Mouse (Mus musculus) hindbrain, embryonic 13.5 days (tissue): ENCODE data around the gene Cpne8. TPM values are rescaled to one million over a fixed set of nuclear protein-coding genes. Genes with fewer than 3 reads are reported as not detected.

Experiments
- ATAC-seq: fragments of 200-750 bp; cut with Nextera tagmentation; 2 replicates; pipeline ENCODE4 v1.8.0; 2017; ENCODE audit warnings: moderate TSS enrichment; ENCODE audit not compliant: low FRiP score
- H3K27ac ChIP-seq: fragments of 300-500 bp; sonication (generic); 2 replicates; pipeline ENCODE4 v1.5.1; 2015; ENCODE audit warnings: inconsistent platforms, mild to moderate bottlenecking, moderate library complexity
- H3K27me3 ChIP-seq: fragments of 300-500 bp; sonication (generic); 2 replicates; pipeline ENCODE4 v1.6.1; 2015; ENCODE audit warnings: mild to moderate bottlenecking, inconsistent platforms
- H3K36me3 ChIP-seq: fragments of 300-500 bp; sonication (generic); 2 replicates; pipeline ENCODE4 v1.6.1; 2015; ENCODE audit warnings: mild to moderate bottlenecking, inconsistent platforms
- H3K4me1 ChIP-seq: fragments of 300-500 bp; sonication (generic); replicated peaks from 2 replicates; pipeline ENCODE4 v1.6.1; 2015; ENCODE audit warnings: inconsistent platforms
- H3K4me2 ChIP-seq: fragments of 300-500 bp; sonication (generic); 2 replicates; pipeline ENCODE4 v1.6.1; 2015; ENCODE audit warnings: inconsistent platforms, mild to moderate bottlenecking, moderate library complexity
- H3K4me3 ChIP-seq: fragments of 300-500 bp; sonication (generic); 2 replicates; pipeline ENCODE4 v1.5.1; 2015; ENCODE audit warnings: mild to moderate bottlenecking, inconsistent platforms
- H3K9ac ChIP-seq: fragments of 300-500 bp; sonication (generic); 2 replicates; pipeline ENCODE4 v1.6.1; 2015; ENCODE audit warnings: mild to moderate bottlenecking, inconsistent platforms
- H3K9me3 ChIP-seq: fragments of 300-500 bp; sonication (generic); 2 replicates; pipeline ENCODE4 v1.6.1; 2016; ENCODE audit warnings: inconsistent platforms
- WGBS: fragments of 180-500 bp; shearing (Covaris S2); methylation state at CpG from one replicate; pipeline ENCODE4 v1.1.7; 2015; 5-methylcytosine and 5-hydroxymethylcytosine counted together
- polyA plus RNA-seq: library from polyadenylated mRNA; unstranded; fragments of >200 nt; fragmentation: Nextera tagmentation; extraction: Ambion mirVana; gene quantifications from 2 replicates; pipeline ENCODE4 v1.2.1, GENCODE M21; 2015

Cpne8 gene
- polyA plus RNA-seq, 1 experiment from 2014 or later: 10.7 TPM

DNA sequence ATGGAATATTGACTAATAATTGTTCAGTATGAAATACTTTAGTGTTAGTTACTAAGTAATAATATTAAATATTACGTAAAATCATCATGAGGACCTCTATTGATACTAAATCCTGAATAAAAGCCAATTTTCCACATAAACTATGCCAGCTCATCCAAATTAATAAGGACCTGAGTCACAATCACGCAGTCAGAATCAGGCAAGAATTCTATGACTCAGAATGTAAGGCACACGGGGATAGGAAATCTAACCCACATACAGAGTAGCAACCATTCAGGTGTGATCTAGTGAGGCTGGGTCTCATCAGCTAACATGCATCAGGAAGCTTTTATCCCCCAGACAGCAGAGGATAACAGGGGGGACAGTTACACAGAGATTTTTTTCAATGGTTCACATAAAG is 72.1 kb downstream of the Cpne8 start:
- Histone ChIP-seq H3K4me3 (no peak overlapping the region), H3K36me3 (no peaks in the 10 kb centered on the region), H3K4me1 (no peaks in the 10 kb centered on the region), H3K9ac (no peak overlapping the region), H3K4me2 (no peak overlapping the region), H3K27ac (no peak overlapping the region), H3K27me3 (no peaks in the 10 kb centered on the region), H3K9me3 (no peaks in the 10 kb centered on the region)
- ATAC-seq: no peak
- 90% methylated on average over 3 of the region's 3 CpGs for WGBS

DNA sequence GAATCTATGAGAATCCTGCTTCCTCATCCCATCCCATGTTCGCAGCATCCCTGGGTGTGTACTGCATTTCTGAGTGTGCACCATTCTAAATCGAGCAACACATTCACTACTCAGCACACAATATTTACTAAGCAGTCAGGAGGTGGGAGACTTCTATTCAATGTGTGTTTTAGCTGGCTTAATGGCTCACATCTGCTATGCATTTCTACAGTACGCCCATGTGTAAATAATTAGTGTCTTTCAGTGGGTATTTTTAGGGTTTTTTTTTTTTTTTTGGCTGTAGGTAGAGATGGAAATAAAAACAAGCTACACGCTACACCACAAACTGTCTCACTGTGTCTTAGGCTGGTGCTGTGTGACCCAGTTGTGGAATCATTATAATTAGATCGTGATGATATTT is 75.6 kb downstream of the Cpne8 start:
- Histone ChIP-seq H3K36me3 (no peaks in the 10 kb centered on the region), H3K27me3 (no peaks in the 10 kb centered on the region), H3K9me3 (no peaks in the 10 kb centered on the region), H3K27ac (no peak overlapping the region), H3K4me3 (no peak overlapping the region), H3K9ac (no peak overlapping the region), H3K4me1 (no peaks in the 10 kb centered on the region), H3K4me2 (no peak overlapping the region)
- ATAC-seq: no peak
- 80% methylated on average over 5 of the region's 5 CpGs for WGBS

DNA sequence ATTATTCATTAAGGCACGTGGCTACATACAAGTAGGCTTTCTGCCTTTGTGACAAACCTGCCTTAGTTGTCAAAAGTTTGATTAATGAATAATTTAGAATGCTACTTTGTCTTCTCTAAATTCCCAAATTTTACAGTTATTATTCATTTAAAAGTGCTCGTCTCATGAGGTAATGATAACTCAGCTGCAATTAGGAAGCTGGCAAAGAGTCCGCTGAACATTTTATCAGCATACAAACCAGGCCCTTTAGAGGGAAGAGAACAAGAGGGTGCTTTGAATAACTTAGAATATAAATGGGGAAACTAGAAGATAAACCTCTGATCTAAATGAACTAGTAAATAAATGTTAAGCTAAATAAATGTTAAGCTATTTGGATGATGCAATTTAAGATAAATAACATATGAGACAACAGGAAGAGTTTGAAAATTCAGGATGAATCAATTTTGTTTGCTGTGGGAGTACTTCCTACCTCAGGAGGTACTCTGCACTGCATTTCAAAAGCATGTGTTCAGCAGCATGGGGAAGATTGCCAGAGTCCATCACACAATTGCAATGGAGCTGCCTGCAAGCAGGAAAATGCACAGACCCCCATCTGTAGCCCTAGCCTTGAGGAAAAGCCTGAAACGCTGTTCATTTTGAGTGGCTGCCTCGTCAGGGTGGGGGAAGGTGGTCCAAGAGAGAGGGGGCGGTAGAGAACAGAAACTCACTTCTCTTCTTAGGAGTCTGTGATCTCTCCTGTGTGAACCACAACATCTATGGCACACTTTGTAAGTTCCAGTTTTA is 81.3 kb downstream of the Cpne8 start:
- H3K27ac ChIP-seq: no peak overlapping the region
- no peak overlapping the region for H3K4me3 ChIP-seq
- H3K4me1 ChIP-seq: no peaks in the 10 kb centered on the region
- no peak overlapping the region for H3K4me2 ChIP-seq
- H3K36me3 ChIP-seq: no peaks in the 10 kb centered on the region
- no peak for ATAC-seq
- H3K9ac ChIP-seq: no peak overlapping the region
- no peaks in the 10 kb centered on the region for H3K9me3 ChIP-seq
- H3K27me3 ChIP-seq: no peaks in the 10 kb centered on the region
- WGBS: 60% methylated on average over 6 of the region's 6 CpGs

- 88% methylated on average over 2 of the region's 2 CpGs for WGBS
- no peaks in the 10 kb centered on the region for H3K9me3 ChIP-seq
- no peak overlapping the region for H3K4me3 ChIP-seq
- no peaks in the 10 kb centered on the region for H3K27me3 ChIP-seq
- no peaks in the 10 kb centered on the region for H3K36me3 ChIP-seq
- H3K9ac ChIP-seq: no peak overlapping the region
- no peak for ATAC-seq
- no peaks in the 10 kb centered on the region for H3K4me1 ChIP-seq
- no peak overlapping the region for H3K27ac ChIP-seq
- H3K4me2 ChIP-seq: no peak overlapping the region
These were observed 83.6 kb downstream of the Cpne8 start for GRCm38 (mm10) chr15:90595592-90595991.

GRCm38 (mm10) chr15:90589587-90589986 is 89.6 kb downstream of the Cpne8 start:
- Histone ChIP-seq H3K27me3 (no peaks in the 10 kb centered on the region), H3K4me3 (no peak overlapping the region), H3K27ac (no peak overlapping the region), H3K4me1 (no peaks in the 10 kb centered on the region), H3K36me3 (no peaks in the 10 kb centered on the region), H3K9me3 (no peaks in the 10 kb centered on the region), H3K9ac (no peak overlapping the region), H3K4me2 (no peak overlapping the region)
- ATAC-seq: no peak
- 84% methylated on average over 7 of the region's 7 CpGs for WGBS

DNA sequence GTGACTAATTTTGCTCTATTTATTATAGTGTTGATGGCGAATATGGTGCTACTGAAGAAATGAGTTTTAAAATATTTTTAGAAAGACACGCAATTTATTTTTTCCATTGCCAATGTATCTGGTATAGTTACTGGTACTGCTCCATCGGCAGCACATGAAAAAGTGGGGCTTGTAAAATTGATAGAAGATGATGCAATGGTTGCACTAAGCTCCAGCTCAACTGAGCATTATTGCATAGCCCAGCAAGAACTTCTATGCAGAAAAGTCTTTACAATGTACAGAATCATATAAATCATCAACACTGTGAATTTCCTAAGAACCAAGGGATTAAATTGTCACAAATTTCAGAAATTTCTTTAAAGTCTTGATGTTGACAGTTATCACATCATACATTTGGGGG is 101.8 kb downstream of the Cpne8 start:
- no peaks in the 10 kb centered on the region for H3K4me1 ChIP-seq
- no peak overlapping the region for H3K9ac ChIP-seq
- H3K4me2 ChIP-seq: no peak overlapping the region
- WGBS: 98% methylated on average over 3 of the region's 3 CpGs
- H3K4me3 ChIP-seq: no peak overlapping the region
- H3K9me3 ChIP-seq: no peaks in the 10 kb centered on the region
- H3K27ac ChIP-seq: no peak overlapping the region
- no peaks in the 10 kb centered on the region for H3K27me3 ChIP-seq
- ATAC-seq: no peak
- no peaks in the 10 kb centered on the region for H3K36me3 ChIP-seq

GRCm38 (mm10) chr15:90569246-90569645 is 110.0 kb downstream of the Cpne8 start:
- H3K4me2 ChIP-seq: no peak overlapping the region
- no peaks in the 10 kb centered on the region for H3K36me3 ChIP-seq
- 91% methylated on average over 4 of the region's 4 CpGs for WGBS
- no peak for ATAC-seq
- H3K27me3 ChIP-seq: no peaks in the 10 kb centered on the region
- H3K4me3 ChIP-seq: no peak overlapping the region
- H3K9ac ChIP-seq: no peak overlapping the region
- no peaks in the 10 kb centered on the region for H3K9me3 ChIP-seq
- no peaks in the 10 kb centered on the region for H3K4me1 ChIP-seq
- H3K27ac ChIP-seq: no peak overlapping the region

DNA sequence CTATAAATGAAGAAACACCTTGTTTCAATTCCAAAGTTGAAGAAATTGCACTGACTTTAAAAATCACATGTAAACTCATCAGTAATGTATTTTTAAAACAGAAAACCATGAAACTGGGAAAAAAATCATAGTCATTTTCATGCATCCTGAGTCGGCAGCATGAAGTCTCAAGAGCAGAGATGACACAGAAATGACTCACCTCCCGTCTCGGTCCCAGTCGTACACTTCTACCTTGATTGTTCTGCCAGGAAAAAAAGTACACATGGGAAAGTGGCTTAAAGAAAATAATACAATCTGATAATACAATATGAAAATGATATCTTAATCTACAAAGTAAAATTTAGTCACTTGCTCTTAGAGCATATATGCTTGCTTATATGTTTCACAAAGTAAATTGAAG is 111.2 kb downstream of the Cpne8 start:
- Histone ChIP-seq H3K27me3 (no peaks in the 10 kb centered on the region), H3K9ac (no peak overlapping the region), H3K36me3 (no peaks in the 10 kb centered on the region), H3K4me3 (no peak overlapping the region), H3K4me1 (no peaks in the 10 kb centered on the region), H3K4me2 (no peak overlapping the region), H3K9me3 (no peaks in the 10 kb centered on the region), H3K27ac (no peak overlapping the region)
- ATAC-seq: no peak
- WGBS: 83% methylated on average over 4 of the region's 4 CpGs

DNA sequence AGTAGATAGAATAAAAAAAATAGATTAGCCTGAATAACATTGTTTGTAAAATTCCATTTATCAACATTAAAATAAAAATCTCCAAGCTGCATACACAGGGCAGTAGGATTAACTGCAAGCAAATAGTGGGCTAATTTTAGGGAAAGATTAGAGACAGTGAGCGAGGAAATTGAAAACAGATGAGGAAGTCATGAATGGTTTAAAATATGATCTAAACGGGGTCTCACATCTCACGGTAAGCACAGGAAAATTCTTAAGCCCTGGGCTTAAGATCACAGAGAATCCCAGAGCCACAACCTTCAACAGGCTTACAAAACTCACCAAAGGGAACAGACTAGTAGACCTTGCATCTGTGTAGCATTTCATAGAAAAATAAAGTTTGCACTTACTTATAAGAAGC is 115.2 kb downstream of the Cpne8 start:
- H3K36me3 ChIP-seq: no peaks in the 10 kb centered on the region
- no peak for ATAC-seq
- no peak overlapping the region for H3K27ac ChIP-seq
- H3K4me3 ChIP-seq: no peak overlapping the region
- no peaks in the 10 kb centered on the region for H3K9me3 ChIP-seq
- H3K4me2 ChIP-seq: no peak overlapping the region
- H3K9ac ChIP-seq: no peak overlapping the region
- WGBS: 83% methylated on average over 3 of the region's 3 CpGs
- H3K27me3 ChIP-seq: no peaks in the 10 kb centered on the region
- 0 out of 2 replicates have a peak, but pooled peaks cover 3% of the 10 kb centered on the region for H3K4me1 ChIP-seq

- Histone ChIP-seq H3K4me1 (0 out of 2 replicates have a peak, but pooled peaks cover 3% of the 10 kb centered on the region), H3K9ac (no peak overlapping the region), H3K27ac (no peak overlapping the region), H3K36me3 (no peaks in the 10 kb centered on the region), H3K9me3 (no peaks in the 10 kb centered on the region), H3K27me3 (no peaks in the 10 kb centered on the region), H3K4me2 (no peak overlapping the region), H3K4me3 (no peak overlapping the region)
- no peak for ATAC-seq
- WGBS: 54% methylated on average over 12 of the region's 12 CpGs
These were observed 117.6 kb downstream of the Cpne8 start for GRCm38 (mm10) chr15:90561613-90562012.

DNA sequence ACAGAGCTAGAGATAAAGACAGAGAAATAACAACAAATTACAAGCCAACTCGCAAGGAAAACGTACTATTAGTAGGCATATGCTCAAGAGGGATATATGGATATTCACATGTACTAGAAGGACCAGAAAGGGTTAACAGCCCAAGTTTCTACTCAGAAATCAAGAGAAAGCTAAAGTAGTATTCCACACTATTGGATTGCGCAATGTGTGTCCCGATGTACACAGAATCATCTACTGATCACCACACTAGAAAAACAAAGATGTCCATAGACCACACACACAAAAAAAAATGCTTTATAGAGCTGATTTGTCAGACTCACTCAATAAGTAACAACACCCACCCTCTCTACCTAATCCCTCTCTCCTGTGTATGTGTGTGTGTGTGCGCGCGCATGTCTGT is 130.6 kb downstream of the Cpne8 start:
- no peak for ATAC-seq
- WGBS: 98% methylated on average over 7 of the region's 7 CpGs
- H3K4me1 ChIP-seq: no peaks in the 10 kb centered on the region
- no peak overlapping the region for H3K27ac ChIP-seq
- H3K9me3 ChIP-seq: no peaks in the 10 kb centered on the region
- H3K36me3 ChIP-seq: no peaks in the 10 kb centered on the region
- no peak overlapping the region for H3K4me3 ChIP-seq
- H3K9ac ChIP-seq: no peak overlapping the region
- H3K4me2 ChIP-seq: no peak overlapping the region
- no peaks in the 10 kb centered on the region for H3K27me3 ChIP-seq

DNA sequence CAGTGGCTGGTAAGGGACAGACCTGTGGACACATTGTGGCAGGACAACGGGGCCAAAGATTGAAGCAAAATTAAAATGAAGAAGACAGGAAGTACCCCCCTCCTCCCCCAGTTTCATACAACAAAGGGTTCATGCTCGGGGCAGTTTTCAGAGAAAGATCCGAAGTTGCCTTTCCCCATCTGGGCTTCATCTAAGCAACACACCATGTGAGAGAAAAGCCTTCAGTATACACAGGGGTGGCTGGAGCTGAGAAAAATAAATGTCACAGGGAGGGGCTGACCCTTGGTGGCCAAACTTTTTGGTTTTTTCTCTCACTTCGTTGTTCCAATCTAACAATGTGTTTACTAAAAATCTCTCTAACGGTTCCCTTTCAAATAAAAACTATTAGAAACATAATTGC is 135.8 kb downstream of the Cpne8 start:
- Histone ChIP-seq H3K36me3 (no peaks in the 10 kb centered on the region), H3K9me3 (no peaks in the 10 kb centered on the region), H3K4me2 (no peak overlapping the region), H3K4me3 (no peak overlapping the region), H3K4me1 (no peaks in the 10 kb centered on the region), H3K27me3 (no peaks in the 10 kb centered on the region), H3K27ac (no peak overlapping the region), H3K9ac (no peak overlapping the region)
- no peak for ATAC-seq
- 83% methylated on average over 5 of the region's 5 CpGs for WGBS

- H3K4me3 ChIP-seq: no peak overlapping the region
- no peak overlapping the region for H3K27ac ChIP-seq
- no peaks in the 10 kb centered on the region for H3K9me3 ChIP-seq
- no peak overlapping the region for H3K9ac ChIP-seq
- no peak for ATAC-seq
- no peaks in the 10 kb centered on the region for H3K27me3 ChIP-seq
- H3K36me3 ChIP-seq: no peaks in the 10 kb centered on the region
- no peaks in the 10 kb centered on the region for H3K4me1 ChIP-seq
- H3K4me2 ChIP-seq: no peak overlapping the region
These were observed 137.1 kb downstream of the Cpne8 start for GRCm38 (mm10) chr15:90542126-90542525.
